Mouse (Mus musculus): ENCODE results near the gene Evc2.

The Evc2 gene

DNA sequence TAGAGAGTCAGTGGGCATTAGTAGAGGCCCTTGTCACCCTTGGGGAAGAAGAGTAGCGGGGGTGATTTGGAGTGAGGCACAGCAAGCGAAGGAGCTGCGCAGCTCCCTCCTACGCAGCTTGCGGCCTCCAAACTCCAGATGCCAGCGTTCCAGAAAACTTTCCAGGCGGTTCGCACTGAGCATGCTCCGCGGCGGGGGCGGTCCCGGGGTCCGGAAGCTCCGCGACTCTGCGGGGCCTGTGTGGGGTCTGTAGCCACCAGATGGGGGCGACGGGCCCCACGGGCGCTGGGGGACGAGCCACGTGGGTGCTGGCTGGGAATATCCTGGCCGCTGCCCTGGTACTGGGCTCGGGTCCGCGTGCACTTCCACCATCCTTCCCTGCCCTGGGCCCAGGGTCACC is at the start of gene Evc2:
Gene Evc2, plus strand, starts transcription at position 212 of the 400 bp plus-strand sequence.
- no peak for DNase-seq

DNA sequence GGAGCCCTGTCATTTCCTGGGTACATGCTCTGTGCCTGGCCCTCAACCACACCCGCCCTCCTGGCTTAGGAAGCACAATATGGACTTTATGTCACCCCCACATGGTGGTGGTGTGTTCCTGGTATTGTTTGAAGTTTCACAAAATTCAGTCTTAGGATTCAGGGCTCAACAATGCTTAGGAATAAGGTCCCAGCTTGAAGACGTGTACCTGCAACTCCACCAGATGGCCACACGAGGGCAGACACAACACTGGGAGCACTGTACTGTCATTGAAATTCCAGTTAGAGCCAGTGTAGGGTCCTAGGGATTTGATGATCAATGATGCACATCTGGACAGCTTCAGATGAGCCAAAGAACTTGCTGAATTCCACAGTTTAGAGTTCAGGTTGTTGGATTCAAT is 49.1 kb upstream of the Evc2 start:
- DNase-seq, result no peak

DNA sequence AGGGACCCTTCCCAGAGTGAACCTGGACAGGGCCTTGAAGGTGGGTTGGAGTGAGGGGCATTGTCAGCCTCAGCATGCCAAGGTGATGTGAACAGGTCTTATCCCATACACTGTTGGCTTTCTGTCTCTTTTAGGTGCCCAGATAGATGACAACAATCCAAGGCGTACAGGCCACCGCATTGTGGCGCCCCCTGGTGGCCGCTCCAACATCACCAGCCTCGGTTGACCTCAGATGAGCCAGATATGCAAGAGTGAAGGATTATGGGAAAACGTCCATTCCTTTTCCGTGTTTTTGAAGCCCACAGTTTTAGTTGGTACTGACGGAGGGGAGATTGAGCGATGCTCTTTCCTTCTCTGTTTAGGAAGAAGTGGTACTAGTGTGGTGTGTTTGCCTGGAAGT is 47.3 kb upstream of the Evc2 start:
- DNase-seq, result peak; percentile 26

DNA sequence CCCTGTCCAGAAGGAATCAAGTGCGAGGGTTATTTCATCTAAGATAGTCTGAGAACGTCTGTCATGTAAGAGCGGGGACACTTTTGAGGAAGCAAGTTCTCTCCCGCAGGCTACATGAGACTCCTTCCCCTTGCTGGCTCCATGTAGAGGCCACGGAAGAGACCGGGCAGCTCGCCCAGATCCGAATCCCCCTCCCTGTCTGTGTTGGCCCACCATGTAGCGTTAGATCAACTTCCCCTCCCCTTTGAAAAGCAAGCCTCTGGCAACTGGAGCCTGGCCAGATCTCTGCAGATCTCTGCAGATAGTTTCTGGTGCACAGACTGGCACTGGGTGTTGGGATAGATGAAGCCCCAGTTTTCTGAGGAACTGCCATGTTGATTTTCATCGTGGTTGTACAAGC is 41.6 kb upstream of the Evc2 start:
- DNase-seq, result no peak

DNA sequence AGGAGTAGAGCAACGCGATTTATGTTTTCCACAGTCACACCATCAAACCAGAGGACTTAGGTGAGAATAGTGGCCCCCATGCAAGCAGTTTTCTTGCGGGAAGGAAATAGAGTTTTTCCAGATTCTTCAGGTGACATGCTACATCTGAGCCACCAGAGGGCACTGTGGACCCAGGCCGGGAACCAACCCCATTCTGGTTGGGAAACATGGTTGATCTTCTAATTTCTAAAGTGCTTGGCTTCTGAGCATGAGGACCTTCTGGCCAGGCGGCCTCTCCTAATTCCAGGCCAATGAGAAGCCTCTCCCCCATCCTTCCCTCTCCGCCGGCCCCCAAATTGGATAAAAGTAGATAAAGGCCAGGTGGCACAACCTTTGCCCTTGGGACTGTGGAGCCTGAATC is 39.9 kb upstream of the Evc2 start:
- DNase-seq, result no peak

DNA sequence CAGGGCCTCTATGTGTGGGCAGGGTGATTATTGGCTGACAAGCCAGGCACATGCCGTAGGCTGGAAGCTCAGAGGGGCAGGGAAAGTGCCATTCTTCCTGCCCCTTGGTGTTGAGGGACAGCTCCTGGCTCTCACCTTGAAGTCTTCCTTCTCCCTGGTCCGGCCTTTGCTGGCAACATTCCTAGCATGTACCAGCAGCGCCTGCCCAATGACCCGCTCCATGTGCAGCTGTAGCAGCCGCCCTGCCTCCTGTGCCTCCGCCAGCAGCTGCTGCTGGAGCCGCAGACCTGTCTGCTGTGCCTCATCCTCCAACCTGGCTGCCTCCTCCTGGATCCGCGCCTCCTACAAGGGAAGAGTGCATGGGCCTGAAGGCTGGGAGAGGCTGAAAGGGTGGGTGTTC is 28.3 kb upstream of the Evc2 start:
- DNase-seq, result no peak

DNA sequence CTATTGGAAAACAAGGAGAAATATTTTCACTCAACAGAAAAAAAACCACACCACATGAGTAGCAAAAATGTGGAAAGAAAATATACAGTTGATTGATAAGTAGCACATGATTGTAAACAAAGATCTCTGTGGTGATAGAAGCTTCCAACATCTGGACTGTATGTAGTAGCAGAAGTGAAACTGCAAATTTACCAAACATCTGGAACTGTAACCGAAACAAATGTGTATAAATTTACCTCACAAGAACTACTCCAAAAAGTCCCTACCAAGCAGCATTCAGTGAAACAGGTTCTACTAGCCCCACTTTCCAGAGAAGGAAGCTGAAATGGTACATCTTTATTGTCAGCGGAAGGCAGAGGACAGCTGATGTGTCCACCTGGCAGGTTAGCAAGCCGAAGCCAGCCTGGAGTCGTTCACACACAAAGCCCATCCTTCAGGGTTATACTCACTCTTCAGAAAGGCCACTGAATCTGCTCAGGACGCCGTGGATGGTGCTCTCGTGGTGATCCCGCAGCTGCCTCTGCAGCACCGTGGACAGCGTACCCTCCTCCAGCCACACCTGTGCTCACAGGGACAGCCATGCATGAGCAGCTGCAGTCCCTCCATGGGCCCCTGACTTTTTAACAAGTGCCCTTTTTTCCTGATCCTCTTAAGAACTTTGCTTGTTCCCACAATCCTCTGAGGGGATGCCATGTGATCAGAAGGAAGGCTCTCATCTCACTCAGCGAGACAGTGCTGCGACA is 25.1 kb upstream of the Evc2 start:
- no peak for DNase-seq

DNA sequence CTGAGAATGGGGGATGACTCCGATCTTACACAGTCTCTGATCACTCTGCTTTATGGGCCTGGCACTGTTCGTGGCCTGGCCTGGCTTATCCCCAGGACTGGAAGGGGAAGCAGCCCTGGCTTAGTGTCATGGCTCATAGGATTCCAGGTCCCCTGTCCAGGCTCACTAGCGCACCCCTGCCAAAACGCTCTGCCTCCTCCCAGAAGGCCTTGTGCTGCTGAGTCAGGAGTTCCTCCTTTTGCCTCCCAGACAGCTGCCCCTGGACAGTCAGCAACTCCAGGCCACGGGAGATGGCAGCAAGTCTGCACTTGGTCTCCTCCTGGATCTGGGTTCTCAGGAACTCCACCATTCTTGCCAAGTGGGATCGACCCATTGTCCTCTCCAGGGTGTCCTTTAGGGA is 19.6 kb upstream of the Evc2 start:
- DNase-seq, result no peak

DNA sequence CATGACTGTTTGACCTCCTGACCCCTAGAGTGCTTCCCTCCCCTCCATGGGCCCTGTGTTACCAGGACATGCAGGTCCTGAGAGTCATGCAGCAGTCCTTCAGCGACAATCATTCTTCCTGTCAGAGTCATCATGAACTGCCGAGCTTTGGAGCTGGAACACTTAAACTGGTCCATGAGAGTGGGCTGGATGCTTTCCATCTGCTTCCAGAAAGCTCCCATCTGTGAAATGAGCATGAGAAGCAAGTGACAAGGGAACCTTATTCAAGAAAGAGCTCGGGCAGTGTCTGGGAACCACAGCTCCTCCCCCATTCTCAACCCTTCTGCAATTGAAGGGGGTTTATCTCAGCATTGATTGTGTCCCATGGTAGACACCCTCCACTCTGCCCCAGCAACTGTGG is 18.1 kb upstream of the Evc2 start:
- DNase-seq, result no peak

DNA sequence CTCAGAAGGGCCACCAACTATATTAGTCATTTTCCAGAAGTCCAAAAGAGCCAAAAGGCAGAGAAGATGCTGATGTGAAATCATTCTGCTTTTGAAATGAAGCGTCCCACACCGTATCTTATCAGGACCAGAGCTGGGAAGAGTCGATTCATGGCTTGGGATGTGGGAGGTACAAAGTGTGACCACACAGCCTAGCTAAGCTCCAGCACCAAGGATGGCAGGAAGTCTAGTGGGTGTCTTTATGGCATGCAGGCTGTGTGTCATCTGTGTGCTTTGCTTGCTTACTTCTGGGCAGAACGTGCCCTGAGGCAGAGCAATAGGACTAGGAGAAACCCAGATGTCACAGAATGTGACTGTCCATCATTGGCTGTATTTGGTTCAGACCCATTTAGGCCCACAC is 17.5 kb upstream of the Evc2 start:
- no peak for DNase-seq

DNA sequence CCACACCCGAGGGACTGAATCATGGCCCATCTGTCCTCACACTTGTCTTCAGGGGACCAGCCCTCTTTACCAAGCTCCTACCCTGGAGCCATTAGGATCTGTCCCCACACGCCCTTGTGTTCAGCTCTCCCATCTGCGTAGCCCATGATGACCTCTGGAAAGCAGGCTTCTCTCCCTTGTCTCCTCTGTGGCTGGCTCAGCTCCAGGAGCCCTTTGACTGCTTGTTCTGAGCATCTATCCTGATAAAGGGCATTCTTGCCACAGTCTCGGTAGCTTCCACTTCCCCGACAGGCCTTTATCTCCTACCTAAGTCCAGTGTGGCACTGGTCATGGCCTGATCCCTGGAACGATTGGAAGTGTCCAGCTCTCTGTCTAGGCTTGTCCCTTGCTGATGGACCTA is 11.6 kb upstream of the Evc2 start:
- no peak for DNase-seq

DNA sequence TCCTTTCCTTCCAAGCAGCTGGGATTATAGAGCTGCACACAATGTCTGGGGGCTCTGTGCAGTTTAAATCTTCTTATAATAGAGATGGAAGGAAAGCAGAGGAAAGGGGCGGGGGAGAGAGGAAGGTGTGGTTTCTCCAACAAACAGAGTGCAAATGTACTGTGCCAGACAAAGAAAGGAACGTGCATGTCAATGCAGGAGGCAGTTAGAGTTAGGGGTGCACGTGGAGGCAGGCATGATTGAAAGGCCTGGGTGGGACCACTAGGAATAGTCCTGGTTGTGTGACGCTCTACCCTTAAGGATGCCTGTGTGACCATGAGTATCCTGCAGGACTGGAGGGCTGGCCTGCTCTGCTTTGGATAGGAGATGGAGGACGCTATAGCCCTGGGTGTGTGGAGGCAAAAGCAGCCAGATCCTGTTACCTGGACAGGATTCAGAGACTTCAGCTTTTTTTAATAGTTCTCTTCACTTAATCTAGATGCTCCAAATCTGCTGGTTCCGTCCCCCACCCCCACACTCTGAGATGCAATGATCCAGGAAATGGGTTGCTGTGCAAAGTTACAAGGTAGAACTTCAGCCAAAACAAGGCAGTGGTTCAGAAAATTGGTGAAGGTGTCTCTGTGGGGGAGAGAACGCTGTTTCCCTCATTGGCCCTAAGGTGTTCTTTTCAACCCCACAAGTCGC is 7.7 kb upstream of the Evc2 start:
- no peak for DNase-seq

DNA sequence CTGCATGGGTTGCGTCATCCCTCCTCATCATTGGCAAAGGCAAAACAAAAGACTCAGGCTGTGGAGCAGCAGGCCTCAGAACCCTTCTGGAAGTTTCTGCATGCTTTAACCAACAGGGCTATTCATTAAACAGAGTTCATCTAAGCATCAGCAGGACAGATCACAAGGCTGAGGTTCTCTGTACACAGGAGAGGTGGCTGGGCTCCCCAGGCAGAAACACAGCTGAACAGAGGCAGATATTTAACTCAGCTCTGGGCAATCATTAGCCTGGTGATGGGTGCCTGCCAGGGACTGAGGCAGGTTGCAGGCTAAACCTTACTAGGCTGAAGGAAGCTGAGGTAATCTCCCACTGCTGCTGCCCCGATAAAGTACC is 7.2 kb upstream of the Evc2 start:
- DNase-seq, result no peak

DNA sequence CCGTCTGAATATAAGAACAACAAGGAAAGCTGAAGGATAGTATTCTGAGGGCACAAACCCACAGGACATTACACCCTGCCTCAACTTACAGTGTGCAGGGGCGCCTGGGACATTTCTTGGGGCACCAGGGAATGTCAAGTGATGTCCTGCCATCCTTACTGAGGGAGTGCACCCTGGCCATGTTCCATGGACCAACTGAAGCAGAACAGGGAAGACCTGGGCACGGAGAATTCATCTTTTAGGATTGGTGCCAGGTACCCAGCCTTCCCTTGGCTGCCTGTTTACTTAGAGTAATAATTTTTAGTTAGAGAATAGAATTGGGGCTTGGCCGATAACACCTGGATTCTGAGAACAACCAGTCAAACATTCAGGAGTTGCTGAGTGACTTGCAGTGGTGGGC is 6.2 kb upstream of the Evc2 start:
- DNase-seq, result no peak

DNA sequence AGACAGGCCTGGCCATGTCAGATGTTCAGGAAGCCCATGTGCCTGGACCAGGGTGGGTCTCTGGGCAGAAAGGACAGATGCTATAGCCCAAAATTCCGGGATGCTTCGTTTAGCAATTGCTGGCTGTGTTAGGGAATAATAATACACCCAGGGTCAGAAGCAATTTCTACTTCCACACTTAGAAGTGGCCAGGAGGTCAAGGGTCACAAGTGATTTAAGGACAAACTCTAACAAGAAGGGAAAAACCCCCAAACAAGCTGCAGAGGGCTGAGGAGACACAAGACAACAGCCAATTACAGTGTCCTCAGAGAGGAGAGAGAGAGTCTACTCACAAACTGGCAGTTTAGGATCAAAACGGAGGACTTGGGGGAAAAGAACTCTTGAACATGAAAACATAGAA is 3.2 kb upstream of the Evc2 start:
- no peak for DNase-seq

DNA sequence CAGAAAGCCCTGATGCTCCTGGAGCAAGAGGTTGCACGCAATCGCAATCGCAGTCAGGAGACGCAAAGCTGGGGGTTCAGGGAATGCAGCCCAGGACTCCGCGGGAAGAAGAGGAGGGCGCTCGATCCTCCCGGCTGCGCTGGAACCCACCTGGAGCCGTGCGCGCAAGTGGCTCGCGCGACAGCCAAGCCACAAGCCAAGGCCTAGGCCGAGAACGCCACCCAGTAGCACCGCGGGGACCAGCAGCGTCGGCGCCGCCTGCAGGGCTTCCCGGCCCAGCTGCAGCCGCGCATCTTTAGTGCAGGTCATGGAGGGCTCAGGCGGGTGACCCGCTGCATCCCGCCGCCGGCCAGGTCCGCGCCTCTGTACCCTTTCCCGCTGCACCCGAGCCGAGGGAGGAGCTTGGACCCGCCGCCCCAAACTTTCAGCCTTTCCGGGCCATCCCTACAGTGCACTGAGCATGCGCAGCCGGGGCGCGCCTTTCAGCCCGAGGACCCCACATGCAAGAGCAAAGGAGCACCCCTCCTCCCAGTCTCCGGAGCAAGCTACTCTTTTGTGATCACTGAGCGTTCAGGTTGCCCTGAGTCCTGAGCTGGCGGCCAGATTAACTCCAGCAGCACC is 1.7 kb upstream of the Evc2 start, which contains the start of gene Evc:
Gene Evc, minus strand, starts transcription at position 410 of the 621 bp plus-strand sequence.
- DNase-seq, result no peak

DNA sequence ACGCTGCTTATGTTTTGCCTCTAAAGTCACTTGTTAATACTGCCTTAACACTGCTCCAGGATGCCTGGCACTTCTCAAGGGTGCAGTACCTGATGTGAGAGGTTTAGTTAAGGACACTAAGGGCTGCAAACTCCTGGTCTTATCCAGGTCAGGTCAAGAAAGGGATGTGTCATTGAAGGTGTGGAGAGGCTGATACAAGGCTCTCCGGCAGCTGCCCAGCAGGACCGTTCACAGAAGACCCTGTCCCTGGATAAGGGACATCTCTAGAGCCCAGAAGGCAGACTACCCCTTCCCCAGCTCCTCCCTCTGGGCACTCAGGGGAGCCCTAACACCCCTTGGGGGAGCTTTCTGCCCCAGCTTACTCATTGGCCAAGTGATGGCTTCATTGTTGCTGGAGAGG is 603 bp upstream of the Evc2 start:
- DNase-seq, result no peak

DNA sequence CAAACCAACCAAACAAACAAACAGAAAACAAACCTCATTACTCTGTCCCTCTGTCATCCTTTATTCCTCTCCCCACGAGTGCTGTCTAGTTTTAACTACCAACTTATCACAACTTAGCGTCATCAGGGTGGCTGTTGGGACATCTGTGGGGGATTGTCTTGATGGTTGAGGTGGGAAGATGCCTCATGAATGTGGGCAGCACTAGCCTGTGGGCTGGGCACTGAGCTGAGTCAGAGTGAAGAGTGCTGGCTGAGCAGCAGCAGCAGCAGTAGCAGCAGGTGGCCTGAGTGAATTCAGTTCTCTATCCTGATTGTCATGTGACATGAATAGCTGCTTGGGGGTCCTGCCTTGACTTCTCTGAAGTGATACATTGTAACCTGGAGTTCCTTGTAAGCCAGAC is 5.7 kb downstream of the Evc2 start:
- no peak for DNase-seq

DNA sequence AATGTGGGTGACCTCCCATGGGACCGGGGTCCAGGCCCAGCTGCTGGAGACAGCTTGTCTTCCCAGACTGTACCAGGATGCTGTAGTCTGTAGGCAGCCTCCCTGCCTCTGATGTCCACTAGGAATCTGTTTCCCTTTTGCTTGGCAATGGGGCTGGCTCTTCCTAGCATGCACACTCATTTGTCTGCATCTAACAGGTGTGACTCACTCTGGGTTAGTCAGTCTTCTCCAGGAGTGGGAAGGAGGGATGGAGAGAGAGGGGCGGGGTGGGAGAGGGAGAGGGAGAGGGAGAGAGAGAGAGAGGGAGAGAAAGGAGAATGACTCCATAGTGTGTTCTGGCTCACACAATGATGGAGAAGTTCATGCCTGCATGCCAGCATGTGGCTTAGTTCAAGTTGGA is 13.5 kb downstream of the Evc2 start:
- no peak for DNase-seq

DNA sequence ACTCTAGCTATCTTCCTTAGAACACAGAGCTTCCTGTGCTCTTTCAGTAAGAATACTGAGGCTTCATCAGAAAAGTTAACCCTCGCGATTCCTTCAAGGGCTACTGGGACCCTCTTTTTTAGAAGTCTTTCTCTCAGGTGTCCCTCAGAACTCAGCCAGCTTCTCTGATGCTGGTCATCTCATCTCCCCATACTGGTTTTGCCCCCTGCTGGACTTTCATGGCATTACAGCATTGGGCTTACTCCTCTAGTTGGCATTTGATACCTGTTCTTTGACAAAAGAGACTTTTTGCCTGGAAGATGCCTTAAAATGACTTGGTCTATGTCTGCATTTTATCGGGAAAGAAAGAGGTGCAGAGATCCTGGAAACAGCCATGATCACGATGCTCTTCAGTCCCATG is 16.1 kb downstream of the Evc2 start:
- no peak for DNase-seq

DNA sequence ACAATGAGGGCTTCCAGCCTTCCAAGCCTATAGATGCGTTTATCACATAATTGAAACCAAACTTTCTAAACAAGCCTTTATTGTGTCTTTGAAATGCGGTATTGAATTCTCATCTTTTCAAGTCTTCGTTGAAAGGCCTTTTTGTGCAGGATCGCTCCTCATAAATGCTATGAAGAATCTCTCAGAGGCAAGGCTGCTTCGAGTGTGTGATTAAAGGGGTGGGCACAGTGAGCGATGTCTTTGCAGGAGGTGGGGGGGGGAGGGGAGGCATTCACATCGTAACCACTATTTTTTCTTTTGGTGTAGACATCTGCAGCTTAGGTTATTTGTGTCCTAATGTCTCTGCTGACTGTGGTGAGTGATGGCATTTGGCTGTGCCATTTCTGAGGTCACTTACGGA is 17.7 kb downstream of the Evc2 start:
- no peak for DNase-seq

DNA sequence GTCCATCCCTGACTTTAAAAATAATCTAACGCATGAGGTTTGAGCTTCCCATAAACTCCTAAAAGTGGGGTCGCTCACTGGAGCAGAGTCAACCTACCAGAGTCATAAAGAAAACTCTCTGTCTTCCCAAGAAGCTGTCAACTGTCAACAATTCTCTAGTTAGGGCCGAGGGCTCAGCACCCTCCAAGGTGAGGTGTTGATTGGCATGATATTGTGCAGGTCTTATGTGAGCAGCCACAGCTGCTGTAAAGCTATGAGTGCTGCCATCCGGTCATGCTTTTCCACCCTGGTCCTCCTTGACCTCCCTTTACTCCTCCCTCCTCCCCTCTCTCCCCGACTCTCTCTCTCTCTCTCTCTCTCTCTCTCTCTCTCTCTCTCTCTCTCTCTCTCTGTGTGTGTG is 24.3 kb downstream of the Evc2 start:
- DNase-seq, result no peak

DNA sequence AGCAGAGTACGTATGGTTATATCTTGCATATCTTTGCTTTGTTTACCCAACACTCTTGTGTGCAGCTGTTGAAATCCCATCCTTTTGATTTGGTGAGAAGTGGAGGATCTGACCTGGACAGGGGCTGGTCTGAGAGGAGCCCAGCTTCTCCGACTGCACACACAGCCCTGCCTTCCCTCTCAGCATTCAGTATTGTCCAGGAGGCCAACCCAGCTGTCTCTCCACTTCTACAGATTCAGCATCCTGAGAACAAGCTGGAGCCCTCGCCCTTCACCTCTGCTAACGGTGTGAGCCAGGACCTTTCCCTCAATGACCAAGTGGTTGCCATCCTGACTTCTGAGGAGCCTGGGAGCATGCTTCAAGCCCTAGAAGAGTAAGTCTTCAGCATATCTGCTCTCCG is 25.0 kb downstream of the Evc2 start:
- no peak for DNase-seq

DNA sequence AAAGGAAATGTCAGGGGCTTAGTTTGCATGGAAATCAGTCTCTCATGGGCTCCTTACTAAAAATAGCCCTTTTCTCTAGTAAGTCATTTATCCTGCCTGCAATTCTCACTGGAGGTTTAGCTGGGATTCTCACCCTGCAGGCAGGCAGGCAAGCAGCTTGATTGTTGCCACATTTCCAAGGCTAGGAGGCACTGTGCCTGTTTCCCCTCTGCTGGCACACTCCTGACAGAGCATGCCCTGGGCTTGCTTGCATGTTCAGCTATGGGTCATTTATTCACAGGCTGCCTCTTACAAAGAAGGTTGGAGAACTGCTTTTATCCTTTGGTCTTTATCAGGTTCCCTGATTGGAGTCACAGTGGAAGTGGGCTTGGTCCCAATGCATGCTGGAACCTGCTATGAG is 27.5 kb downstream of the Evc2 start:
- no peak for DNase-seq

DNA sequence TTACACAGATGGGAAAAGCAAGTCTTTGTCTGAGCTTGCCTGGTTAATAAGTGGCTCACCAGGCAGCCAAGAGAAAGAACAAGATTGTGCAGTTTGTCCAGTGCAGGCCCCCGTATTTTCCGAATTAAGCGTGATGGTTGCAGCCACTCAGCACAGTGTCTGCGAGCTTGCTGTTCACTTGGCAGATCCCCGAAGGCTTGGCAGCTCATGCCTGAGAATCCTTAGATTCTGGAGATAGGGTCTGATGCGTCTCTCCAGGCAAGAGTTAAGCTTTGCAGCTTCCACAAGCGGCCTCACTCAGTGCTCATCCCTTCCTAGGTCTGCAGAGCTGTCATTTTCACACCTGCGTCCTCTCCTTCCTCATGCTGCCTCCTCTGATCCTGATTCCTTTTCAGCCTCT is 30.5 kb downstream of the Evc2 start:
- no peak for DNase-seq
